Mouse (Mus musculus): ENCODE data around the gene Madcam1.
"Not testable (repeated sequence)": the region's sequence is repeated elsewhere in the genome, so short reads cannot be mapped to it uniquely, and the experiment has no call there.

The Madcam1 gene

GRCm38 (mm10) chr10:79691986-79692548 is 27.7 kb downstream of the Madcam1 start:
- no peak for DNase-seq

GRCm38 (mm10) chr10:79693580-79694378 is 29.4 kb downstream of the Madcam1 start:
- DNase-seq, result no peak

GRCm38 (mm10) chr10:79694379-79694655 is 30.0 kb downstream of the Madcam1 start:
- no peak for DNase-seq

GRCm38 (mm10) chr10:79695231-79696128 is 31.1 kb downstream of the Madcam1 start:
- peak; percentile 77 for DNase-seq

- DNase-seq, result no peak
Observed at GRCm38 (mm10) chr10:79696129-79696651, 31.8 kb downstream of the Madcam1 start.

- DNase-seq, result no peak
Observed at GRCm38 (mm10) chr10:79697916-79698315, 33.6 kb downstream of the Madcam1 start.

GRCm38 (mm10) chr10:79698459-79698858 is 34.1 kb downstream of the Madcam1 start:
- no peak for DNase-seq

GRCm38 (mm10) chr10:79700676-79701075 is 36.3 kb downstream of the Madcam1 start:
- DNase-seq, result no peak

GRCm38 (mm10) chr10:79701443-79702129 is 37.2 kb downstream of the Madcam1 start:
- no peak for DNase-seq

- DNase-seq, result not testable (repeated sequence)
Observed at GRCm38 (mm10) chr10:79702970-79703369, 38.6 kb downstream of the Madcam1 start.

- no peak for DNase-seq
Observed at GRCm38 (mm10) chr10:79703541-79703940, 39.2 kb downstream of the Madcam1 start.

GRCm38 (mm10) chr10:79704065-79704969 is 40.0 kb downstream of the Madcam1 start, which contains the start of gene Bsg:
Bsg (plus strand) TSS chr10:79704491.
- DNase-seq, result peak; percentile 98

- no peak for DNase-seq
Observed at GRCm38 (mm10) chr10:79704970-79705360, 40.6 kb downstream of the Madcam1 start.

- no peak for DNase-seq
Observed at GRCm38 (mm10) chr10:79705951-79706350, 41.6 kb downstream of the Madcam1 start.

GRCm38 (mm10) chr10:79706406-79707094 is 42.2 kb downstream of the Madcam1 start:
- no peak for DNase-seq

GRCm38 (mm10) chr10:79707162-79707561 is 42.8 kb downstream of the Madcam1 start:
- no peak for DNase-seq

GRCm38 (mm10) chr10:79707759-79708158 is 43.4 kb downstream of the Madcam1 start:
- DNase-seq, result no peak

GRCm38 (mm10) chr10:79708668-79709067 is 44.3 kb downstream of the Madcam1 start:
- no peak for DNase-seq

- no peak for DNase-seq
Observed at GRCm38 (mm10) chr10:79709307-79709706, 44.9 kb downstream of the Madcam1 start.

- peak; percentile 35 for DNase-seq
Observed at GRCm38 (mm10) chr10:79712029-79712428, 47.7 kb downstream of the Madcam1 start.
